Mouse (Mus musculus) ES-E14 (cell line): ENCODE measurements around the gene Gm3045.

Experiments used
- CHD2 ChIP-seq: IDR thresholded peaks from 2 replicates; pipeline ENCODE4 v1.6.1; 2014; ENCODE audit warnings: mild to moderate bottlenecking, low read depth, low read length, inconsistent platforms
- MAFK ChIP-seq: IDR thresholded peaks from 2 replicates; pipeline ENCODE4 v1.6.1; 2014; ENCODE audit warnings: mild to moderate bottlenecking, low read depth, low read length, inconsistent platforms; ENCODE audit not compliant: insufficient read depth
- ZC3H11A ChIP-seq: IDR thresholded peaks from 2 replicates; pipeline ENCODE4 v1.6.1; 2012; ENCODE audit warnings: low read depth, mild to moderate bottlenecking, inconsistent platforms, low read length, borderline replicate concordance
- ZNF384 ChIP-seq: IDR thresholded peaks from 2 replicates; pipeline ENCODE4 v1.6.1; 2012; ENCODE audit warnings: low read depth, low read length, inconsistent platforms

DNA sequence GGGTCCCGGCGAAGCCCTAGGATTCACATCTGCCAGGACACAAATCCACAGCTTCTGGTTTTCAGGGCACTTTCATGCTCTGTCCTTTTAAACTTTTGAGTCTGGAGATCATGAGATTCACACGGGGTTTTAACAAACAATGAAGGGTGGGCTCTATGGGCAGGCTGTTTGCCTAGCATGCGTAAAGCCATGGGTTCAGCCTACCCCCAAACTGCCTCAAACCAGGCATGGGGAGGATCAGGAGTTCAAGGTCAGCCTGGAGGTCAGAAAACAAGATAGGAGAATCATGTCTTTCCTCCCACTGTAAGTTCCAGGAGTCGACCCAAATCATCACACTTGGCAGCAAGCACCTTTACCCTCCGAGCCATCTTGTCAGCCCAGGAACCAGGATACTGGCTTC lies 6.9 kb upstream of the Gm3045 start:
- TF ChIP-seq MAFK (no peak), ZC3H11A (no peak), CHD2 (no peak), ZNF384 (no peak)
